Mouse (Mus musculus) CD4-positive helper T cell, adult 2 months (primary cell): ENCODE measurements around the gene Pclo.
"Not testable (repeated sequence)": the region's sequence is repeated elsewhere in the genome, so short reads cannot be mapped to it uniquely, and the experiment has no call there.

Experiments
- DNase-seq: peaks from one replicate; pipeline ENCODE4 v3.0.0-alpha.2; 2012; ENCODE audit warnings: low read depth, missing footprints, low spot score

Gene Pclo

GRCm38 (mm10) chr5:14514631-14515523, at the start of gene Pclo:
TSS of gene Pclo (plus strand) at chr5:14514918.
- peak; percentile 15 for DNase-seq

GRCm38 (mm10) chr5:14494431-14494830, 20.3 kb upstream of the Pclo start:
- not testable (repeated sequence) for DNase-seq

GRCm38 (mm10) chr5:14508522-14508921, 6.2 kb upstream of the Pclo start:
- DNase-seq: no peak

GRCm38 (mm10) chr5:14509621-14510020, 5.1 kb upstream of the Pclo start:
- DNase-seq: no peak

- no peak for DNase-seq
Observed at GRCm38 (mm10) chr5:14518131-14518832, 3.6 kb downstream of the Pclo start.

GRCm38 (mm10) chr5:14522006-14522405, 7.3 kb downstream of the Pclo start:
- no peak for DNase-seq

GRCm38 (mm10) chr5:14526038-14526437, 11.3 kb downstream of the Pclo start:
- no peak for DNase-seq

GRCm38 (mm10) chr5:14527796-14528195, 13.1 kb downstream of the Pclo start:
- DNase-seq: no peak

GRCm38 (mm10) chr5:14531906-14532305, 17.2 kb downstream of the Pclo start:
- no peak for DNase-seq

- no peak for DNase-seq
Observed at GRCm38 (mm10) chr5:14539346-14539745, 24.6 kb downstream of the Pclo start.

GRCm38 (mm10) chr5:14539961-14540627, 25.4 kb downstream of the Pclo start:
- no peak for DNase-seq

- no peak for DNase-seq
Observed at GRCm38 (mm10) chr5:14575626-14576025, 60.9 kb downstream of the Pclo start.

GRCm38 (mm10) chr5:14591479-14591878, 76.8 kb downstream of the Pclo start:
- no peak for DNase-seq

- no peak for DNase-seq
Observed at GRCm38 (mm10) chr5:14595426-14596013, 80.8 kb downstream of the Pclo start.

GRCm38 (mm10) chr5:14608318-14608717, 93.6 kb downstream of the Pclo start:
- DNase-seq: no peak

- DNase-seq: no peak
Observed at GRCm38 (mm10) chr5:14621146-14621545, 106.4 kb downstream of the Pclo start.

GRCm38 (mm10) chr5:14623360-14623759, 108.6 kb downstream of the Pclo start:
- DNase-seq: no peak

GRCm38 (mm10) chr5:14641260-14641659, 126.5 kb downstream of the Pclo start:
- no peak for DNase-seq

- DNase-seq: no peak
Observed at GRCm38 (mm10) chr5:14645856-14646255, 131.1 kb downstream of the Pclo start.

GRCm38 (mm10) chr5:14660637-14661036, 145.9 kb downstream of the Pclo start:
- no peak for DNase-seq

GRCm38 (mm10) chr5:14662180-14662579, 147.5 kb downstream of the Pclo start:
- DNase-seq: no peak

GRCm38 (mm10) chr5:14662603-14663002, 147.9 kb downstream of the Pclo start:
- no peak for DNase-seq
